Mouse (Mus musculus) ES-Bruce4 (cell line): Measurements from ENCODE around the gene Kcne1.

Experiments
- CTCF ChIP-seq: IDR thresholded peaks from one replicate; pipeline ENCODE4 v1.8.1; 2011; ENCODE audit warnings: low read depth, low read length
- EP300 ChIP-seq: IDR thresholded peaks from 2 replicates; pipeline ENCODE4 v1.6.1; 2011; ENCODE audit warnings: low read depth, low read length; ENCODE audit not compliant: insufficient read depth
- POLR2A ChIP-seq: IDR thresholded peaks from one replicate; pipeline ENCODE4 v1.8.1; 2011; ENCODE audit warnings: low read length; ENCODE audit not compliant: insufficient read depth

DNA sequence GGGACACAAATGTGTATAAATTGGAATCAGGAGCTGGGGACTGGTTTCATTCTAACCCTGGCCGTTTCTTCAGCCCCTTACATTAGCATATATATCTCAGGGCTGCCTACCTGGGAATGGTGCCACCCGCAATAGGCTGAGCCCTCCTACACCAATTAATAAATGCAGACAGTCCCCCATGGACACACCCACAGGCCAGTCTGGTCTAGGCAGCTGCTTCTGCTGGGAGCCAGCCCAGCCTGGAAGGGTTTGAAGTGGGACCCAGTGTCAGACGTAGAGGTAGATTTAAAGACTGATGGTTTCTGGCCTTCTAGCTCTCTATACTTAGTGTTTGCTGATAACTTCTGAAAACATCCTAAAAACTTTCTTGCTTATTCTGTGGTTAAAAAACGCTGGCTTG lies 50.1 kb downstream of the Kcne1 start:
- TF ChIP-seq POLR2A (no peak), CTCF (no peak), EP300 (no peak)
